Mouse (Mus musculus) large intestine, adult 2 months (tissue): ENCODE measurements around the gene Zfp64. TPM values are rescaled to one million over a fixed set of nuclear protein-coding genes. Genes with fewer than 3 reads are reported as not detected.

Source experiments
- DNase-seq: peaks from one replicate; pipeline ENCODE4 v3.0.0-alpha.2; 2012; ENCODE audit warnings: low read depth, low spot score
- WGBS: fragments of 180-500 bp; shearing (Covaris S2); methylation state at CpG from one replicate; pipeline ENCODE4 v1.1.7; 2018; 5-methylcytosine and 5-hydroxymethylcytosine counted together
- polyA plus RNA-seq: library from polyadenylated mRNA; depleted of rRNA; stranded (reverse); fragments of >200 nt; gene quantifications from 2 replicates; pipeline ENCODE4 v1.2.3, GENCODE M21; 2012

The Zfp64 gene
- polyA plus RNA-seq, 1 experiment = 19.0 TPM

GRCm38 (mm10) chr2:168904846-168905245, 50.5 kb downstream of the Zfp64 start:
- no peak for DNase-seq
- WGBS = 65% methylated on average over 3 of the region's 3 CpGs

DNA sequence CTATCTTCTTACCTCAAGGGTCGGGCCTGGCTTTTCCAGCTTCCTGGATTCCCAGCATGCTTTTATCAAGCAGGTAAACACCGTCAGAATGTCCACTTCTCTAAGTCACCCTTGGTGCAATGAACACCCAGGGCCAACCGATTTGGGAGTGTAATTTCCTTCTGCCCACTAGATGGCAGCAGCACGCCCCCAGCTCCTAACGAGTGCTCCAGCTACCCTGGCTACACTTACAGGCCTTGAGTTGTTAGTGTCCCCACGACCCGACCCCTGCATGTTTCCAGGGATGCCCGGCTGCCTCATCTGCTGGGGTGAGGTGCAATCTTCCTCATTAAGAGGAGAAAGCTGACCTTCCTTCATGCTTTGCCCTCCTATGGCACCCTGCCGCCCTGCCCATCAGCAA, 51.2 kb downstream of the Zfp64 start:
- DNase-seq = no peak
- WGBS = 14% methylated on average over 9 of the region's 9 CpGs

DNA sequence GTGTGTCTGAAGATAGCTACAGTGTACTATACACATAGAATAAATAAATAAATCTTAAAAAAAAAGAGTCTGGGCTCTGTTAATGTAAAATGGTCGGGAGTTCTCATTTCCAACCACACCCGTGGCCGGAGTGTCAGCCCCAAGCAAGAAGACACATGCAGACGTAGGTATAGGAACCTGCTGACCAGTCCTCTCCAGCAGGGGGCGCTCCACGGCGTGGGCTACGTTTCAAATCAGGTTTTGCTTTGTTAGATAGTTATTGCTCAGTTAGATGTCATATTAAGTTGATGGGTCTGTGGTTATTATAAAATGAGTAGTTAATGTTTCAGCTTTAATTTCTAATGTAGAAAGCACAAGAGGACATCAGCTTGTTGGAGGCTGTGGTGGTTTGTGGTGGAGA, 52.8 kb downstream of the Zfp64 start:
- DNase-seq = no peak
- 8% methylated on average over 8 of the region's 8 CpGs for WGBS

DNA sequence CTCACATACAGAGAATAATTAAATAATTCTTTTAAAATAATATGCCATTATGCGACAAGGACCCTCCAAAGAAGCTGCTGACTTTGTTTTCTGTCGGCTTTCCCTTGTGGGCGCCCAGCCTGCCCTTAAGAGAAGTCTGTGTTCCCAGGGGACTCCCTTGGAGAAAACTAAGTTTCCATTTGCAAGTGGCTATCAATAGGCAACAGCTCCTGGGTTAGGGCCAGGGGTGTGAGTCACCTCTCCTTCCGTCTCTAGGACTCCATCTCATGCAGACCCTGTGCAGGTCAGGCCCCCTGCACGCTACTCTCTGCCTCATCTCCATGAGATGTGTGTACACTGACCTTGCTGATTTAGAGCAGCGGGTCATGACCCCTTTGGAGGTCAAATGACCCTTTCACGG, 57.5 kb downstream of the Zfp64 start:
- WGBS = 78% methylated on average over 7 of the region's 7 CpGs
- no peak for DNase-seq

GRCm38 (mm10) chr2:168895531-168895930, 59.9 kb downstream of the Zfp64 start:
- 90% methylated on average over 8 of the region's 8 CpGs for WGBS
- no peak for DNase-seq

GRCm38 (mm10) chr2:168894738-168895137, 60.6 kb downstream of the Zfp64 start:
- 90% methylated on average over 7 of the region's 7 CpGs for WGBS
- DNase-seq = no peak

- 86% methylated on average over 2 of the region's 2 CpGs for WGBS
- DNase-seq = no peak
Observed at GRCm38 (mm10) chr2:168892057-168892456, 63.3 kb downstream of the Zfp64 start.

- DNase-seq = no peak
- WGBS = 38% methylated on average over 8 of the region's 8 CpGs
Observed at GRCm38 (mm10) chr2:168884641-168885040, 70.7 kb downstream of the Zfp64 start.

DNA sequence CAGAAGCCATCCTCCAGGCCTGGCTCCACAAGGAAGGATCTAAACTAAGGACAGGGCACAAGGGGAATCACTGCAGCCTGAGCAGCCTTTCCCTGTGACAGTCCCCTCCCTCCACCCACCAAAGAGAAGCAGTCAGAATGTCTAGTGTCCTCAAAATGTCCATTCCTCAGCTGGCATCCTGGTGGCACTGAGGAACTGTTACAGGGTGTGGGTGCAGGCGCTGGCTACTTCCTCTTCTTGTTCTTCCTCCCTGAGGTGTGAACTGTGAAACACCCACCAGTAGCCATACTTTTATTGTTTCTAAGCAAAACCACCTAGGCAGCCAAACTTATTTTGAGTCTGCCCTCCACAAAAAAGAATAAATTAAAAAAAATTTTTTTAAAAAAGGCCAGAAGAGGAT, 72.4 kb downstream of the Zfp64 start:
- no peak for DNase-seq
- 57% methylated on average over 1 of the region's 1 CpGs for WGBS

GRCm38 (mm10) chr2:168881927-168882326, 73.5 kb downstream of the Zfp64 start:
- 49% methylated on average over 5 of the region's 5 CpGs for WGBS
- no peak for DNase-seq

GRCm38 (mm10) chr2:168879573-168879972, 75.8 kb downstream of the Zfp64 start:
- 87% methylated on average over 10 of the region's 10 CpGs for WGBS
- DNase-seq = no peak

DNA sequence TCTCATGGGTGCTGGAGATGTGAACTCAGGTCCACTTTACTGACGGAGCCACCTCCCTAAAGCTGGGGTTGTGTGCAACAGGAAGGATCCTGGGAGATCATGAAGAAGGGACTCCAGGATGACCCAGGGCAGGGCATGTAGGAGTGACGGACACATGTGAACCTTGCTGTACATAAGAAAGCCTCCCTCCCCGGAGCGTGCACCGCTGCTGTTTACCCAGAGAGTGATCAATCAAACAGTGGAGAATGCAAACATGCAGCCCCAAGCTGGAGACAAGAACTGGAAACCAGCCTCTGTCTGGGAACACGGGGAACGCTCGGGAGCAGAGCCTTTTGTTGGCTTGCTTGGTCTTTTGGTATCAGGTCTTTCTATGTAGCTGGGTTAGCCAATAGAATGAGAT, 76.7 kb downstream of the Zfp64 start:
- WGBS = 45% methylated on average over 8 of the region's 8 CpGs
- DNase-seq = no peak

DNA sequence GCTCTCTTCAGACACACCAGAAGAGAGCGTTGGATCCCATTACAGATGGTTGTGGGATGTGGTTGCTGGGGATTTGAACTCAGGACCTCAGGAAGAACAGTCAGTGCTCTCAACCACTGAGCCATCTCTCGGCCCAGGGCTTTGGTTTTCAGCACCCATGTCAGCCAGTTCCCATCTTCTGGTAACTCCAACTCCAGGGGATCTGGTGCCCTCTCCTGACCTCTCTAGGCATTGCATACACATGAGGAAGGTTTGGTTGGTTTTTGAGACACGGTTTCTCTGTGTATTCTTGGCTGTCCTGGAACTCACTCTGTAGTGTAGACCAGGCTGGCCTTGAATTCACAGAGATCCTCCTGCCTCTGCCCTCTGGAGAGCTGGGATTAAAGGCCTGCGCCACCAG, 77.2 kb downstream of the Zfp64 start:
- 74% methylated on average over 4 of the region's 4 CpGs for WGBS
- DNase-seq = no peak

- 89% methylated on average over 10 of the region's 10 CpGs for WGBS
- DNase-seq = no peak
Observed at GRCm38 (mm10) chr2:168876631-168877030, 78.8 kb downstream of the Zfp64 start.

- 70% methylated on average over 6 of the region's 6 CpGs for WGBS
- no peak for DNase-seq
Observed at GRCm38 (mm10) chr2:168874498-168874897, 80.9 kb downstream of the Zfp64 start.

GRCm38 (mm10) chr2:168871767-168872511, 83.4 kb downstream of the Zfp64 start:
- no peak for DNase-seq
- WGBS = 37% methylated on average over 22 of the region's 22 CpGs

DNA sequence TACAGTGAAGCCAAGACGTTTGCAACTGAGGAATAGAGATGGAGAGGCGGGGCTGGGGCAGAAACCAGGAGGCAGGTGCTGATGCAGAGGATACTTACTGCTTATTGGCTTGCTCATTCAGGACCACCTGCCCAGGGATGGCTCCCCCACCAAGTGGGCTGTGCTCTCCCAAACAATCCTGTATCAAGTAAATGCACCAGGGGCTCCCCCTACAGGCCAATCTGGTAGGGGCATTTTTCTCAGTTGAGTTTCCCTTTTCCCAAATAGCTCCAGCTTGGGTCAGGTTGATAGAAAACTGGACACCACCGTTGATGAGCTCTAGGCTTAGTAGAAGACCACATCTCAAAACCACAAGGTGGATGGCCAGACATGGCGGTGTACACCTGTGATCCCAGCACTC, 84.9 kb downstream of the Zfp64 start:
- 66% methylated on average over 4 of the region's 4 CpGs for WGBS
- DNase-seq = no peak

DNA sequence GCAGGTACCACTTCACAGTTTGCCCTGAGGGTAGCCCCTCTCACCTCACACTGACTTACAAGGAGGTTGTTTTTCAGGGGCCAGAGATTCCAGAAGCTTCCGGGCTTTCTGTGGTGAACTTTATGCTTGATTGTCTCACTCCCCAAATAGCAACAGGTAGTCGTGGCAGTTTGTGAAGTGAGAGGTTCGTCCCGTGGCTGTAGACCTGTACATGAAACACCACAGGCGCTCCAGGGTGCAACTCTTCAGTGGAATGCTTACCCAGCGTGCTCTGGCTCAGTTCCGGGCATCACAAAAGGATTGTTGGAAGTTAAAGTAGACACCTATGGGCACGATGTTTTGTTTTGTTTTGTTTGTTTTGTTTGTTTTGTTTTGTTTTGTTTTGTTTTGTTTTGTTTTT, 88.4 kb downstream of the Zfp64 start:
- WGBS = 77% methylated on average over 8 of the region's 8 CpGs
- DNase-seq = no peak

- WGBS = 69% methylated on average over 10 of the region's 10 CpGs
Observed at GRCm38 (mm10) chr2:168866436-168866835, 89.0 kb downstream of the Zfp64 start.

GRCm38 (mm10) chr2:168864905-168865304, 90.5 kb downstream of the Zfp64 start:
- no peak for DNase-seq
- 75% methylated on average over 5 of the region's 5 CpGs for WGBS

More at GRCm38 (mm10) chr2:168866436-168866835, 89.0 kb downstream of the Zfp64 start:
- no peak for DNase-seq

DNA sequence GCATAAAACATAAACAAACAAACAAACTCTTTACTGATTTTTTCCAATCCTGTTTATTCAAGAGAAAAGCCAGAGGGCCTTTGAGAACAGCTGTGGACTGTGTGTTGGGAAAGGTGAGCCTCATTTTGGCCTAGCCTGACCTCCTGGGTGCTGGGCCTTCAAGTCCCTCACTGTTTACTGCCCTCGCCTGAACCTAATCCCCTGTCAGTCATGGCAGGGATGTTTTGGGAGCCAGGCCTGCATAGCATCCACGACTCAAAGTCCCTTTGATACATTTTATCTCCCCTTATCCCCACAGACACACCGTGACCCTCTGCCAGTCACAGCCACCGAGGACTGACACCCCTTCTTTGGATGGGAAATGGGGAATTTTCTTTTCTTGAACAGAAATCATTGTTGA, 92.7 kb downstream of the Zfp64 start:
- no peak for DNase-seq
- 78% methylated on average over 4 of the region's 4 CpGs for WGBS
